Mouse (Mus musculus): ENCODE data around the gene Smarcc1.

The Smarcc1 gene

DNA sequence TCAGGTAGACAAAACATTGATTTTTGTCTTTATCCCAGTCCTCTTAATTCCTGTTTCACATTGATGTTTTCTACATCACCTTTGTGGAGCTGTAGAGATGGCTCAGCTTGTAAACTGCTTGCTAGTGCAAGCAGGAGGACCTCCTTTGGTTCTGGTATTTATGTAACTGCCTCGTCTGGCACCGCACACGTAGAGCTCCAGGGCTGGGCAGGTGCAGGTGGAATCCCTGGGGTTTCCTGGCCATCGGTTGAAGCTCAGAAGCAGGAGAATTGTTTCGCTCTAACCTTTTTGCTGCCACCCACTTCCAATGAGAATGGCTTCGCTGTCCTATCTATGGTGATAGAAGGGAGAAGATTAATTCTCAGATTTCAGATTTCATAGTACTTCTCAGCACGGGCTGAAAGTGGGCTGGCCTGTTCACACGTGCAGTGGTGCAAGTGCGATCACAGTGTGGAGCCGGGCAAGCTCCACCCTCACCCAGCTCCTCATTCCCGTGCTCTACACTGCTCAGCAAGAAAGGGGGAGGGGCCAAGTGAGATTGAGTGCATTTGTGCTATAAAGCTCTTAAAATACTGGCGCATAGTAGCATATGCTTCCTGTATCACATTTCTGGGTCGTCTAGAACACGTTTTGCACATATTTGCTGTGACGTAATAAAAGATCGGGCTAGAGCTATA is 113.0 kb downstream of the Smarcc1 start:
- DNase-seq (ENCODE audit: low read depth, low spot score) = no peak

GRCm38 (mm10) chr9:110234962-110235361 is 117.5 kb downstream of the Smarcc1 start:
- no peak for DNase-seq (ENCODE audit: low read depth, low spot score)

- DNase-seq (ENCODE audit: low read depth, low spot score) = no peak
These were observed 125.8 kb downstream of the Smarcc1 start, which contains the start of gene Cspg5 for GRCm38 (mm10) chr9:110243221-110243833. Cspg5 (plus strand) TSS chr9:110243783.

DNA sequence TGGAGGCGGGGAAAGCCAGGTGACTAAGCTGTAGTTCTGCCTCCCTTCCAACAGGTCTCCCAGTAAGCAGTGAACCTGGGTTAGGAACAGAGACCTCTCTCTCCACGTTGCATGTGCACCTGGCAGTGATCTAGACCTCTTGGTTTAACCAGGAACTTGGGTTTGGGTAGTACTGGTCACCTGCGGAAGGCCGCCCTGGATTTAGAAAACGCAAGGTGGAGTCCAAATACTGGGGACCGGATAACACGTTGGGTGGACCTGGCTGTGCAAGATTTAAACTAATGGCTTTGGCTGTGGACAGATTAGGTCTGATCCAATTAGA is 127.0 kb downstream of the Smarcc1 start:
- no peak for DNase-seq (ENCODE audit: low read depth, low spot score)

DNA sequence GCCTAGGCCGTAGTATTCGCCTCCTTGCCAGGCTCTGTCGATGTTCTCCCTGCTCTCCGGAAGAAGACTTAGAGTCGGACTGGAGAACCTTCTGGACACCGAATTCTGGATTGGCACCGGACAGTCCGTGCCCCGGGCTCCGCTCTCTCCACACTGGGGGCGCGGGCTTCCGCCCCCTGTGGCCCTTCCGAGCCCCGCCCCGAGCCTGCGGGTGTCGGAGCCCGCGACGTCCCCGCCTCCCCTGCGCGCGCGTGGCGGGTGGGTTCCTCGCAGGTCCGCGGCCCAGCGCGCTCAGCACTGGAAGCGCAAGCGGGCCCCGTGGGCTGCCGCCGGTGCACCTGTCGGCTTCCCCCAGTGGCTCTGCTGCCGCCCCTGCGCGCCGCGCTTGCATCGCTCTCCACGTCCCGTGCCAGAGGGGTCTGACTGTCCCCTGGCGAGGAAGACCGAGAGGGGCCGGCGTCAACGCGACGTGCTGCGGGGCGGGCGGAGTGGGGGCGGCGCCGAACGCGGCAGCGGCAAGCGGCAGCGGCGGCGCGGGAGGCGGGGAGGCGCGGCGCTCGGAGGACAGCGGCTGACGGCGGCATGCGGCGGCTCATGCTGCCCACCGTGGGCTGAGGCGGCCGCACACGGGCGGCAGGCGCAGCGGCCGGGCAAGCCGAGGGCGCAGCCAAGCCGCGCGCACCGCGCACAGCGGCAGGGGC is 127.5 kb downstream of the Smarcc1 start:
- DNase-seq (ENCODE audit: low read depth, low spot score) = peak; percentile 68

- DNase-seq (ENCODE audit: low read depth, low spot score) = no peak
These were observed 128.2 kb downstream of the Smarcc1 start for GRCm38 (mm10) chr9:110245590-110246320.

DNA sequence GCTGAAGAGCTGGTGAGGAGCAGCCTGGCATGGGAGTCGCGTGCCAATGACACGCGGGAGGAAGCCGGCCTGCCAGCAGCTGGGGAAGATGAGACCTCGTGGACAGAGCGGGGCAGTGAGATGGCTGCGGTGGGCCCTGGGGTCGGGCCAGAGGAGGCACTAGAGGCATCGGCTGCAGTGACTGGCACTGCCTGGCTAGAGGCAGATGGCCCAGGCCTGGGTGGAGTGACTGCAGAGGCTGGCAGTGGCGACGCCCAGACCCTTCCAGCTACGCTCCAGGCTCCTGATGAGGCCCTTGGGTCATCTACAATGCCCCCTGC is 128.8 kb downstream of the Smarcc1 start:
- no peak for DNase-seq (ENCODE audit: low read depth, low spot score)

GRCm38 (mm10) chr9:110247049-110247448 is 129.5 kb downstream of the Smarcc1 start:
- DNase-seq (ENCODE audit: low read depth, low spot score) = no peak

DNA sequence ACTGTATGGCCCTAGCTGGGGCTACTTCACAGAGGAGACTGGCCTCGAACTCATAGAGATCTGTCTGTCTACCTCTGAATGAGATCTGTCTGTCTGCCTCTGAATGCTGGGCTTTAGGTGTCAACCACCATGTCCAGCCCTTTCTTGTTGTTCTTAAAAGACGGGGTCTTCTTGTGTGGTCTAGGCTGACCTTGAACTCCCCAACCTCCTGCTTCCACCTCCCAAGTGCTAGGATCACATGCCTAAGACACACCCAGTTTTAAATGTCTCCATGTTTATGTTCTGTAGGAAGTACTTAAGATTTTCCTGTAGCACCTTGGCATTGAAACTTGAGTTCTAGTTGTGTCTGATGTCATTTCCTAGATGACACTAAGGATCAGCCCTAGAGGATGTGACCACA is 131.4 kb downstream of the Smarcc1 start:
- DNase-seq (ENCODE audit: low read depth, low spot score) = no peak

DNA sequence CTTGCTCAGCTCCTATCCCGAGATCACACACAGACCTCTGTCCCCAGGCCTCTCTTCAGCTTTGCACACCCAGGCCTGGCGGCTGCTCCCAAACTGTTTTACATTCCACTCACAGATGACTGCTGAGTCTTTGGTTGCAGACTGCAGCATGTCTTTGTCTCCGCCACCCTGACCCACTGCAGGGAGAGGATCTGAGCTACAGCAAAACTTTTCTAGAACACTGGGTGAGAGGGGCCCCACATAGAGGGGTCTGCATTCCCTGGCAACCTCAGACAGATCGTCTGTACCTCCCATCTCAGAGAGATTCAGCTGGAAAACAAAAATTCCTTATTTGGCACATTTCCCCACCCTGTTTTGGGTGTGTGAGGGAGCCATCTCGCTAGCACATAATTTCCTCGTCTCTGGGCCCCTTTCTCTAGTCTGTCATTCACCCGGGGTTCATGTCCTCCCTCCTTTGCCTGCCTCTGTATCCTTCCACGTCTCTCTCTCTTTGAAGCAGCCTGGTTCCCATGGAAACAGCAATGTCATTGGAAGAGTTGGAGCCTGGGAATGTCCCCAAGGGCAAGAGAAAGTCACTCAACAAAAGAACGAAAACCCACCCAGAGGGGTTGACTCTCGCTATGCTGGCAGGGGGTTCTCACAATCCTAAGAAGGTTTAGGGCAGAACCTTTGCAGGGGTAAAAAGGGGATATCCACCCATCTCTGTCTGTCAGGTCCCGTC is 132.5 kb downstream of the Smarcc1 start:
- no peak for DNase-seq (ENCODE audit: low read depth, low spot score)

DNA sequence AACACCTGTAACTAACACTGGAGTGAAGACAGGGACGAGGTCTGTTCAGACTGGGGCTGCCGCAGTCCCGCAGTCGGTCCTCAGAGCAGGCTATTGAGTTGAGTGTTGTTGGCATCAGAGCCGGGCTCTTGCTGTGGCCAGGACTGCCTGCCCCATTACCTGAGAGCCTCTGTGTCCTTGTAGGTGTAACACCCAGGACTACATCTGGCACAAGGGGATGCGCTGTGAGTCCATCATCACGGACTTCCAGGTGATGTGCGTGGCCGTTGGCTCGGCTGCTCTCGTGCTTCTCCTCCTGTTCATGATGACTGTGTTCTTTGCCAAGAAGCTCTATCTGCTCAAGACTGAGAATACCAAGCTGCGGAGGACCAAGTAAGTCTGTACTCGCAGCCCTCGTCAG is 133.3 kb downstream of the Smarcc1 start:
- no peak for DNase-seq (ENCODE audit: low read depth, low spot score)

- no peak for DNase-seq (ENCODE audit: low read depth, low spot score)
These were observed 138.0 kb downstream of the Smarcc1 start for GRCm38 (mm10) chr9:110255407-110256019.

GRCm38 (mm10) chr9:110258646-110259045 is 141.1 kb downstream of the Smarcc1 start:
- no peak for DNase-seq (ENCODE audit: low read depth, low spot score)

DNA sequence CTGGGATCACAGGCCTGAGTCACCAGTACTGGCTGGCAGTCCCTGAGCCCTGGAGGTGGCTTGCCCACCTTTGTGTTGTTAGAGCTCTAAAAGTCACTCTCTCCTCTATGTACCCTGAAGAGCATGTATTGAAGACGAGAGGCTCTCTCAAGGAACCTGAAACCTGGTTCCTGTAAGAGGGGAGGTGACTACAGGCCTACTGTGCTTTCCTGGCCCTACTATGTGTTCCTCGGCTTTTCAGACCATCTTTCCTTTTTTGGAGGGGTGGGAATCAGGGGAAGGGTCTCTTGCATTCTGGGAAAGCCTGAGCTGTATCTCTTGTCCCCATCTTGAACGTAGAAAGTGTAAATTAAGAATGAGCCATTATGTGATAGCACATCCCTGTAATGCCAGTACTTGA is 141.6 kb downstream of the Smarcc1 start:
- no peak for DNase-seq (ENCODE audit: low read depth, low spot score)

GRCm38 (mm10) chr9:110263181-110263580 is 145.7 kb downstream of the Smarcc1 start:
- no peak for DNase-seq (ENCODE audit: low read depth, low spot score)

- DNase-seq (ENCODE audit: low read depth, low spot score) = no peak
These were observed 147.5 kb downstream of the Smarcc1 start for GRCm38 (mm10) chr9:110264991-110265390.

GRCm38 (mm10) chr9:110268416-110268815 is 150.9 kb downstream of the Smarcc1 start:
- no peak for DNase-seq (ENCODE audit: low read depth, low spot score)

DNA sequence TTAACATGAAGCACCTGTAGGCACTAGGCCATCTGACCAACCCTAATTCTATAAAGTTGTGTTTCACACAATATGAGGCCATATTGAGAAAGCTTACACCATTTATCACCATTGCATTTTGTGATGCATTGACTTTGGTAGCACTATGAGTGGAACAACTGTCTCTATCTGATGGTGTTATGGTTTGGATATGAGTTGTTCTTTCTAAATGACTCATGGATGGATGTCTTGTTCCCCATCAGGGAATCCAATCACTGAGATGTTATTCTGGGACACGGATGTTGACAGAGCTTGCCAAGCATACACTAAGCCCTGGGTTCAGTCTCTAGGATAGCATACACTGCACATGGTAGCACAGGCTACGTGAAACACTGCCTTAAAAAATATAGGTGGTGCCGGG is 154.8 kb downstream of the Smarcc1 start:
- DNase-seq (ENCODE audit: low read depth, low spot score) = no peak

DNA sequence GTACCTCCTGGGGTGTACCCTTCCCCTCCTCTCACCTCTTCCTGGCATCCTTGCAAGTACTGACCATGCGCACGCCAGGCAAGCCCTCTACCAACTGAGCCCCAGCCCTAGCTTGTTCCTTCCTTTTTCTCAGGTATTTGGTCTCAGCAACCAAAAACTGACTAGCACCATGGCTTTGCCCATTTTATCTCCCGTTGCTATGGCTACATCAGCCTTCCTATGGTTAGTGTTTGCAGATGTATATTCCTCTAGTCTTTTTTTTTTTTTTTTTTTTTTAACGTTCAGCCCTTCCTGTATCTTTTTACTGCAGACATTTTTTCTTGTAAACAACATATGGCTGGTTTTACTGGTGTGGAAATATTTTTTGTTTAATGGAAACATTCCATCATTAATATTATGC is 156.0 kb downstream of the Smarcc1 start:
- DNase-seq (ENCODE audit: low read depth, low spot score) = no peak

GRCm38 (mm10) chr9:110275882-110276281 is 158.4 kb downstream of the Smarcc1 start:
- DNase-seq (ENCODE audit: low read depth, low spot score) = no peak

- DNase-seq (ENCODE audit: low read depth, low spot score) = no peak
These were observed 159.9 kb downstream of the Smarcc1 start for GRCm38 (mm10) chr9:110277431-110277881.

All from retina, adult 2 months (tissue).